Mouse (Mus musculus) hindbrain, postnatal 0 days (tissue): Measurements from ENCODE around the gene Sephs1. TPM values are rescaled to one million over a fixed set of nuclear protein-coding genes. Genes with fewer than 3 reads are reported as not detected.

ENCODE experiments used
- ATAC-seq: fragments of 200-750 bp; cut with Nextera tagmentation; 2 replicates; pipeline ENCODE4 v1.8.0; 2017; ENCODE audit warnings: mild to moderate bottlenecking, moderate TSS enrichment, moderate library complexity
- DNase-seq: peaks from one replicate; pipeline ENCODE4 v3.0.0-alpha.2; 2015; ENCODE audit warnings: low spot score
- H3K27ac ChIP-seq: fragments of 300-500 bp; sonication (generic); 2 replicates; pipeline ENCODE4 v1.5.1; 2014; ENCODE audit warnings: mild to moderate bottlenecking
- H3K27me3 ChIP-seq: fragments of 300-500 bp; sonication (generic); 2 replicates; pipeline ENCODE4 v1.6.1; 2014; ENCODE audit warnings: low read length, mixed read lengths; ENCODE audit not compliant: insufficient read depth
- H3K36me3 ChIP-seq: fragments of 300-500 bp; sonication (generic); 2 replicates; pipeline ENCODE4 v1.6.1; 2014; ENCODE audit warnings: low read length, mixed read lengths; ENCODE audit not compliant: insufficient read depth
- H3K4me1 ChIP-seq: fragments of 300-500 bp; sonication (generic); 2 replicates; pipeline ENCODE4 v1.6.1; 2014; ENCODE audit warnings: antibody characterized with exemption, low read length, mixed read lengths; ENCODE audit not compliant: insufficient read depth
- H3K4me2 ChIP-seq: fragments of 300-500 bp; sonication (generic); 2 replicates; pipeline ENCODE4 v1.6.1; 2014; ENCODE audit warnings: low read depth, mild to moderate bottlenecking, low read length, moderate library complexity, mixed read lengths
- H3K4me3 ChIP-seq: fragments of 300-500 bp; sonication (generic); 2 replicates; pipeline ENCODE4 v1.5.1; 2014; ENCODE audit warnings: low read length
- H3K9ac ChIP-seq: fragments of 300-500 bp; sonication (generic); replicated peaks from 2 replicates; pipeline ENCODE4 v1.6.1; 2014; ENCODE audit warnings: mild to moderate bottlenecking, low read length, moderate library complexity, mixed read lengths
- H3K9me3 ChIP-seq: fragments of 300-500 bp; sonication (generic); 2 replicates; pipeline ENCODE4 v1.6.1; 2016; ENCODE audit warnings: low read length, mixed read lengths
- CTCF ChIP-seq: IDR thresholded peaks from 2 replicates; pipeline ENCODE4 v1.5.1; 2016; ENCODE audit warnings: antibody characterized with exemption, control low read depth, low read depth
- WGBS: fragments of 180-500 bp; shearing (Covaris S2); extraction: QIAGEN DNeasy Blood & Tissue Kit; methylation state at CpG from one replicate; pipeline ENCODE4 v1.1.7; 2014; 5-methylcytosine and 5-hydroxymethylcytosine counted together
- polyA plus RNA-seq: library from polyadenylated mRNA; unstranded; fragments of >200 nt; fragmentation: Nextera tagmentation; extraction: Ambion mirVana; gene quantifications from 2 replicates; pipeline ENCODE4 v1.2.1, GENCODE M21; 2015
- total RNA-seq: library from RNA; depleted of rRNA; stranded (reverse); fragments of >200 nt; gene quantifications from 2 replicates; pipeline ENCODE4 v1.2.3, GENCODE M21; 2014

Gene Sephs1
- total and polyA plus RNA-seq, 2 experiments from 2014 or later = 43.8 to 75.6 TPM

- Histone ChIP-seq H3K36me3 (peaks cover 14% of the 10 kb centered on the region), H3K27ac (no peak overlapping the region), H3K27me3 (no peaks in the 10 kb centered on the region), H3K4me2 (no peak overlapping the region), H3K4me1 (no peaks in the 10 kb centered on the region), H3K9me3 (no peaks in the 10 kb centered on the region), H3K9ac (no peak overlapping the region), H3K4me3 (no peak overlapping the region)
- ATAC-seq (no peak), DNase-seq (no peak)
- TF ChIP-seq CTCF = no peak
- WGBS = 90% methylated on average over 6 of the region's 6 CpGs
Observed at GRCm38 (mm10) chr2:4907120-4907519, 25.8 kb downstream of the Sephs1 start.

GRCm38 (mm10) chr2:4907916-4908315 lies 26.6 kb downstream of the Sephs1 start:
- no peak overlapping the region for H3K4me3 ChIP-seq
- no peak overlapping the region for H3K27ac ChIP-seq
- peaks cover 13% of the 10 kb centered on the region for H3K36me3 ChIP-seq
- no peaks in the 10 kb centered on the region for H3K4me1 ChIP-seq
- no peaks in the 10 kb centered on the region for H3K27me3 ChIP-seq
- H3K9me3 ChIP-seq = no peaks in the 10 kb centered on the region
- ATAC-seq = no peak
- no peak overlapping the region for H3K9ac ChIP-seq
- no peak for TF ChIP-seq CTCF
- no peak overlapping the region for H3K4me2 ChIP-seq
- DNase-seq = no peak
- 88% methylated on average over 7 of the region's 7 CpGs for WGBS

GRCm38 (mm10) chr2:4908771-4909315 lies 27.5 kb downstream of the Sephs1 start:
- peaks cover 13% of the 10 kb centered on the region for H3K36me3 ChIP-seq
- no peak overlapping the region for H3K4me3 ChIP-seq
- 89% methylated on average over 3 of the region's 3 CpGs for WGBS
- no peak overlapping the region for H3K4me2 ChIP-seq
- no peaks in the 10 kb centered on the region for H3K4me1 ChIP-seq
- H3K27ac ChIP-seq = no peak overlapping the region
- H3K27me3 ChIP-seq = no peaks in the 10 kb centered on the region
- no peak for DNase-seq
- TF ChIP-seq CTCF = no peak
- no peaks in the 10 kb centered on the region for H3K9me3 ChIP-seq
- H3K9ac ChIP-seq = no peak overlapping the region
- no peak for ATAC-seq

GRCm38 (mm10) chr2:4909909-4910308 lies 28.5 kb downstream of the Sephs1 start:
- H3K36me3 ChIP-seq = peaks cover 13% of the 10 kb centered on the region
- DNase-seq (no peak), ATAC-seq (no peak)
- no peaks in the 10 kb centered on the region for H3K9me3 ChIP-seq
- no peak overlapping the region for H3K4me3 ChIP-seq
- H3K4me1 ChIP-seq = no peaks in the 10 kb centered on the region
- TF ChIP-seq CTCF = no peak
- no peak overlapping the region for H3K27ac ChIP-seq
- H3K9ac ChIP-seq = no peak overlapping the region
- 68% methylated on average over 6 of the region's 6 CpGs for WGBS
- no peak overlapping the region for H3K4me2 ChIP-seq
- H3K27me3 ChIP-seq = no peaks in the 10 kb centered on the region

- H3K36me3 ChIP-seq = peaks cover 10% of the 10 kb centered on the region
- H3K4me3 ChIP-seq = no peak overlapping the region
- DNase-seq (no peak), ATAC-seq (no peak)
- no peak for TF ChIP-seq CTCF
- H3K27ac ChIP-seq = no peak overlapping the region
- WGBS = 86% methylated on average over 4 of the region's 4 CpGs
- H3K9me3 ChIP-seq = no peaks in the 10 kb centered on the region
- H3K9ac ChIP-seq = no peak overlapping the region
- H3K4me1 ChIP-seq = no peaks in the 10 kb centered on the region
- H3K27me3 ChIP-seq = no peaks in the 10 kb centered on the region
- H3K4me2 ChIP-seq = no peak overlapping the region
Observed at GRCm38 (mm10) chr2:4910521-4910920, 29.2 kb downstream of the Sephs1 start.

GRCm38 (mm10) chr2:4913949-4914348 lies 32.6 kb downstream of the Sephs1 start:
- no peak overlapping the region for H3K9ac ChIP-seq
- H3K27me3 ChIP-seq = no peaks in the 10 kb centered on the region
- no peak for DNase-seq
- no peaks in the 10 kb centered on the region for H3K9me3 ChIP-seq
- no peak overlapping the region for H3K4me2 ChIP-seq
- WGBS = 63% methylated on average over 7 of the region's 7 CpGs
- no peak overlapping the region for H3K4me3 ChIP-seq
- no peak for TF ChIP-seq CTCF
- H3K4me1 ChIP-seq = 0 out of 2 replicates have a peak, but pooled peaks cover 3% of the 10 kb centered on the region
- H3K36me3 ChIP-seq = no peaks in the 10 kb centered on the region
- ATAC-seq = 0 out of 2 replicates have a peak, but pooled peaks have one; percentile 4
- H3K27ac ChIP-seq = no peak overlapping the region

- Histone ChIP-seq H3K4me2 (no peak overlapping the region), H3K36me3 (no peaks in the 10 kb centered on the region), H3K4me3 (no peak overlapping the region), H3K27me3 (no peaks in the 10 kb centered on the region), H3K9me3 (no peaks in the 10 kb centered on the region), H3K27ac (no peak overlapping the region), H3K9ac (no peak overlapping the region), H3K4me1 (peaks cover 8% of the 10 kb centered on the region; the same call in 1 of the 2 replicates)
- no peak for DNase-seq
- TF ChIP-seq CTCF = no peak
- 77% methylated on average over 6 of the region's 6 CpGs for WGBS
- ATAC-seq = no peak
Observed at GRCm38 (mm10) chr2:4916037-4916436, 34.7 kb downstream of the Sephs1 start.
